Mouse (Mus musculus) kidney, embryonic 14.5 days (tissue): ENCODE results near the gene Armc12. TPM values are rescaled to one million over a fixed set of nuclear protein-coding genes. Genes with fewer than 3 reads are reported as not detected.

Source experiments
- ATAC-seq: fragments of 200-750 bp; cut with Nextera tagmentation; 2 replicates; pipeline ENCODE4 v1.8.0; 2017; ENCODE audit warnings: moderate number of reproducible peaks, mild to moderate bottlenecking, moderate TSS enrichment, moderate library complexity; ENCODE audit not compliant: low FRiP score, low TSS enrichment
- H3K27ac ChIP-seq: fragments of 300-500 bp; sonication (generic); 2 replicates; pipeline ENCODE4 v1.5.1; 2014; ENCODE audit warnings: low read depth, mild to moderate bottlenecking, low read length, moderate library complexity, mixed read lengths
- H3K27me3 ChIP-seq: fragments of 300-500 bp; sonication (generic); 2 replicates; pipeline ENCODE4 v1.6.1; 2014; ENCODE audit warnings: mild to moderate bottlenecking, low read length; ENCODE audit not compliant: control insufficient read depth, insufficient read depth
- H3K36me3 ChIP-seq: fragments of 300-500 bp; sonication (generic); 2 replicates; pipeline ENCODE4 v1.6.1; 2014; ENCODE audit warnings: low read length, mixed read lengths; ENCODE audit not compliant: control insufficient read depth, insufficient read depth
- H3K4me1 ChIP-seq: fragments of 300-500 bp; sonication (generic); 2 replicates; pipeline ENCODE4 v1.6.1; 2014; ENCODE audit warnings: low read length, mixed read lengths; ENCODE audit not compliant: control insufficient read depth, insufficient read depth
- H3K4me2 ChIP-seq: fragments of 300-500 bp; sonication (generic); replicated peaks from 2 replicates; pipeline ENCODE4 v1.6.1; 2014; ENCODE audit warnings: low read depth, mild to moderate bottlenecking, low read length
- H3K4me3 ChIP-seq: fragments of 300-500 bp; sonication (generic); 2 replicates; pipeline ENCODE4 v1.5.1; 2014; ENCODE audit warnings: mild to moderate bottlenecking, low read length
- H3K9ac ChIP-seq: fragments of 300-500 bp; sonication (generic); 2 replicates; pipeline ENCODE4 v1.6.1; 2014; ENCODE audit warnings: low read depth, mild to moderate bottlenecking, low read length, moderate library complexity
- H3K9me3 ChIP-seq: fragments of 300-500 bp; sonication (generic); 2 replicates; pipeline ENCODE4 v1.6.1; 2016; ENCODE audit warnings: low read length; ENCODE audit not compliant: control insufficient read depth
- WGBS: fragments of 180-500 bp; shearing (Covaris S2); extraction: QIAGEN DNeasy Blood & Tissue Kit; methylation state at CpG from one replicate; pipeline ENCODE4 v1.1.7; 2014; 5-methylcytosine and 5-hydroxymethylcytosine counted together
- polyA plus RNA-seq: library from polyadenylated mRNA; unstranded; fragments of >200 nt; fragmentation: Nextera tagmentation; extraction: Ambion mirVana; gene quantifications from 2 replicates; pipeline ENCODE4 v1.2.1, GENCODE M21; 2014

The Armc12 gene
- polyA plus RNA-seq, 1 experiment from 2014 or later: not detected

GRCm38 (mm10) chr17:28524009-28524695 lies 6.5 kb upstream of the Armc12 start:
- no peak overlapping the region for H3K9ac ChIP-seq
- H3K36me3 ChIP-seq: no peaks in the 10 kb centered on the region
- 83% methylated on average over 23 of the region's 23 CpGs for WGBS
- H3K27me3 ChIP-seq: 0 out of 2 replicates have a peak, but pooled peaks cover 5% of the 10 kb centered on the region
- ATAC-seq: no peak
- no peaks in the 10 kb centered on the region for H3K9me3 ChIP-seq
- H3K27ac ChIP-seq: no peak overlapping the region
- no peak overlapping the region; the same call in 1 of the 2 replicates for H3K4me3 ChIP-seq
- peak overlapping the region; percentile 96; the same call in 1 of the 2 replicates for H3K4me2 ChIP-seq
- H3K4me1 ChIP-seq: peaks cover 13% of the 10 kb centered on the region; the same call in 1 of the 2 replicates

- ATAC-seq: no peak
- H3K4me3 ChIP-seq: no peak overlapping the region
- 82% methylated on average over 4 of the region's 4 CpGs for WGBS
- 0 out of 2 replicates have a peak, but pooled peaks cover 5% of the 10 kb centered on the region for H3K27me3 ChIP-seq
- H3K36me3 ChIP-seq: no peaks in the 10 kb centered on the region
- H3K9ac ChIP-seq: no peak overlapping the region
- H3K4me2 ChIP-seq: no peak overlapping the region
- H3K27ac ChIP-seq: no peak overlapping the region
- H3K9me3 ChIP-seq: no peaks in the 10 kb centered on the region
- H3K4me1 ChIP-seq: peaks cover 13% of the 10 kb centered on the region; the same call in 1 of the 2 replicates
Observed at GRCm38 (mm10) chr17:28524831-28525430, 5.7 kb upstream of the Armc12 start.

DNA sequence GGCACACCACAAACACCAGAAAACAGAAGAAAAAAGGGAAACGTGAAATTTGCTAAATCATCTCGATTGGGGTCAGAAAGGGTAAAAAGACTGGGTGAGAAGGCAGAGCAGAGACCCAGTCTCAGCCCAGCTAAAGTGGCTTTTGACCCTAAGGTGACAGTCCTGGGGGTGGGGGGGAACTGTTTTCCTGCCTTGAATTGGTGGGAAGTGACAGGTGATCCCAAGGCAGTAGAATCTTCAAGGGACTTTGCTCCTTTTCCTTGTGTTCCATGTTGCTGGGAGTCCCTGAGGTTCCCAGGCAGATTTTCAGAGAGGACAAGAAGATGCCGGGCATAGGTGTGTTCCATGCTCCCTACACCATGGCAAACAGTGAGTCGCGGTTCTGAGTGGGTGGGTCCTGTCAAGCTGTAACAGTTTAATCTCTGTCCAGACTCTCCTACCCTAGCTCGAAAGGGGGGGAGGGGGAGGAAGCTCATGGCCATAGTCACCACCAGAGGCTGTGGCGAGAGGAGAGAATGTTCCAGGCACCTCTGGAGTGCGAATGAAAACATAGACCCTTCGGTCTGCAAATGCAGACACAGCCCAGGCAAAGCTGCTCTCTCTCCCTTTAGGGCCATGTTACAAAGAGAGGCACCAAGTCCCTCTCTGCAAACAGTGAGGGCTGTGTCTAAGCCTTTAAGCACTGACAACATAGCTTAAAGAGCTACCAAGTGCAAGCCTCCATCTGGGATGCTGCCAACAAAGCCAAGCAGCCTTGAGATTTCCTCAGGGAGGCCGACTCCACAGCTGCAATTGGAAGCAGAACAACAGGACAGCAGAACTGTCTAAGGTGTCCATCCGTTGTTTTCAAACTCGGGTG lies 3.2 kb upstream of the Armc12 start:
- H3K9ac ChIP-seq: no peak overlapping the region
- peak overlapping the region; percentile 4; the same call in 1 of the 2 replicates for H3K4me3 ChIP-seq
- H3K36me3 ChIP-seq: no peaks in the 10 kb centered on the region
- no peaks in the 10 kb centered on the region for H3K9me3 ChIP-seq
- H3K27me3 ChIP-seq: no peaks in the 10 kb centered on the region
- no peak for ATAC-seq
- no peak overlapping the region; the same call in 1 of the 2 replicates for H3K4me2 ChIP-seq
- H3K27ac ChIP-seq: no peak overlapping the region
- peaks cover 9% of the 10 kb centered on the region; the same call in 1 of the 2 replicates for H3K4me1 ChIP-seq
- 42% methylated on average over 12 of the region's 12 CpGs for WGBS

DNA sequence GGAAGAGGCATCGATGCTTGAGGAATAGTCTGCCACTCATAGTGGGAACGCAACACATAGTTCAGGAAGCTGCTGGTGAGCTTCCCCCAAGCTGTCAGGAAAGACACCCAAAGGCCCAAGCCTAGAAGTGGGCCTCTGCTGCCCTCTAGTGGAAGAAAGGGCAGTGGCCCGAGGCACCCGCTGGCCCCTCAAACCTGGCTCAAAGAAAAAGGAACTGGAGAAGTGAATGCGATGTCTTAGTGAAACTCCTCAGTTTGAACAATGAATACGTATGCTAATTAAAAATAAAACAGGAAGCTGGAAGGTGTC lies 2.6 kb upstream of the Armc12 start:
- Histone ChIP-seq H3K36me3 (no peaks in the 10 kb centered on the region), H3K4me3 (no peak overlapping the region), H3K9me3 (no peaks in the 10 kb centered on the region), H3K27ac (no peak overlapping the region), H3K9ac (no peak overlapping the region), H3K4me1 (peaks cover 8% of the 10 kb centered on the region; the same call in 1 of the 2 replicates), H3K27me3 (no peaks in the 10 kb centered on the region), H3K4me2 (no peak overlapping the region; the same call in 1 of the 2 replicates)
- ATAC-seq: no peak
- WGBS: under 1% methylated on average over 6 of the region's 6 CpGs

GRCm38 (mm10) chr17:28529116-28529515 lies 1.5 kb upstream of the Armc12 start:
- no peak overlapping the region for H3K9ac ChIP-seq
- H3K27me3 ChIP-seq: no peaks in the 10 kb centered on the region
- no peak overlapping the region for H3K4me2 ChIP-seq
- ATAC-seq: no peak
- no peak overlapping the region for H3K27ac ChIP-seq
- no peaks in the 10 kb centered on the region for H3K9me3 ChIP-seq
- no peak overlapping the region for H3K4me3 ChIP-seq
- WGBS: 65% methylated on average over 4 of the region's 4 CpGs
- no peaks in the 10 kb centered on the region for H3K36me3 ChIP-seq
- peaks cover 5% of the 10 kb centered on the region; the same call in 1 of the 2 replicates for H3K4me1 ChIP-seq

GRCm38 (mm10) chr17:28531946-28532345 lies 1.3 kb downstream of the Armc12 start:
- Histone ChIP-seq H3K9me3 (no peaks in the 10 kb centered on the region), H3K9ac (no peak overlapping the region), H3K4me2 (peak overlapping the region; percentile 13), H3K4me1 (peaks cover 5% of the 10 kb centered on the region; the same call in 1 of the 2 replicates), H3K27me3 (no peaks in the 10 kb centered on the region), H3K27ac (no peak overlapping the region), H3K36me3 (no peaks in the 10 kb centered on the region), H3K4me3 (no peak overlapping the region)
- 0 out of 2 replicates have a peak, but pooled peaks have one; percentile 18 for ATAC-seq
- 12% methylated on average over 18 of the region's 18 CpGs for WGBS

DNA sequence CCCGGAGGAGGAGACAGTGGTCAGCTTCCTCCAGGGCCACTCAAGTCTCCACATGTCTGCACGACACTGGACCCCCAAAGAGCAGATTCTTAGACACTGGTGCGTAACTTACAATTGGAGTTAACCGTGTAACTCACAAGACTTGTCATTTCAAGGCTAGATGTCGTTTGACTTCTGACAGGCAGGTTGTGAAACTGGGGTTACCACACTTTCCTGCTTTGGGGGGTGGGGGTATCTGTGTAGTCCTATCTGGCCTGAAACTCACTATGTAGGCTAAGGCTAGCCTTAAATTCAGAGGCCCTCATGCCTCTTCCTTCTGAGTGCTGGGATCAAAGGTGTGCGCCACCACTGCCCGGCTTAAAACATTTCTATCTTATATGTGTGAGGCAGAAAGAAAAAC lies 2.0 kb downstream of the Armc12 start:
- WGBS: 77% methylated on average over 7 of the region's 7 CpGs
- H3K4me3 ChIP-seq: no peak overlapping the region
- H3K4me2 ChIP-seq: no peak overlapping the region
- peaks cover 3% of the 10 kb centered on the region; the same call in 1 of the 2 replicates for H3K4me1 ChIP-seq
- no peak for ATAC-seq
- H3K9me3 ChIP-seq: no peaks in the 10 kb centered on the region
- no peak overlapping the region for H3K9ac ChIP-seq
- H3K27me3 ChIP-seq: no peaks in the 10 kb centered on the region
- H3K36me3 ChIP-seq: no peaks in the 10 kb centered on the region
- H3K27ac ChIP-seq: no peak overlapping the region

- Histone ChIP-seq H3K4me1 (no peaks in the 10 kb centered on the region), H3K27ac (no peak overlapping the region), H3K4me2 (no peak overlapping the region), H3K27me3 (no peaks in the 10 kb centered on the region), H3K36me3 (no peaks in the 10 kb centered on the region), H3K4me3 (no peak overlapping the region), H3K9me3 (no peaks in the 10 kb centered on the region), H3K9ac (no peak overlapping the region)
- ATAC-seq: no peak
- 89% methylated on average over 13 of the region's 13 CpGs for WGBS
Observed at GRCm38 (mm10) chr17:28533327-28533726, 2.7 kb downstream of the Armc12 start.
